Mouse (Mus musculus): ENCODE measurements around the gene Chaf1b.

Chaf1b gene

GRCm38 (mm10) chr16:93883423-93884085, at the start of gene Chaf1b:
Chaf1b (plus strand) TSS chr16:93883901.
- in situ Hi-C loops (cut with MboI): loop anchor here (10.0 kb wide), 1 partner anchor 49 kb away; the partner anchor contains the start of gene Morc3

DNA sequence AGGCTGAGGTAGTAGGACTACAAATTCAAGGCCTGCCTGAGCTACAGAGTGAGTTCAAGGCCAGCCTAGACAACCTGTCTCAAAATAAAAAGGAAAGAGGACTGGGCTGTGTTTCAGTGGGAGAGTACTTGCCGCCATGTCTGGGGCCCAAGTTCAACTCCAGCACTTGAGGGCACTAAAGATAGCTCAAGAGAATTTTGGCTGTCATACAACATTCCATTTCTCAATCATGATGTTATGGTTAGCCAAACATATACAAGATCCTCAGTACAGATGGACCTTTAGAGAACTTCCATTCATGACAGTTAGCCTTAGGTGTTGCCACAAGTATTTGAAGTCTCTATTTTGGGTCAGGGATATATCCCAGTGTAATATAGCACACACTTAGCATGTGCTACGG, 49.6 kb upstream of the Chaf1b start:
- in situ Hi-C loops (cut with MboI): loop anchor here (10.0 kb wide), 1 partner anchor 51 kb away; the partner anchor contains the start of gene Chaf1b

GRCm38 (mm10) chr16:93839049-93839448, 44.7 kb upstream of the Chaf1b start:
- in situ Hi-C loops (cut with MboI): loop anchor here (10.0 kb wide), 1 partner anchor 46 kb away; the partner anchor contains the start of gene Chaf1b

DNA sequence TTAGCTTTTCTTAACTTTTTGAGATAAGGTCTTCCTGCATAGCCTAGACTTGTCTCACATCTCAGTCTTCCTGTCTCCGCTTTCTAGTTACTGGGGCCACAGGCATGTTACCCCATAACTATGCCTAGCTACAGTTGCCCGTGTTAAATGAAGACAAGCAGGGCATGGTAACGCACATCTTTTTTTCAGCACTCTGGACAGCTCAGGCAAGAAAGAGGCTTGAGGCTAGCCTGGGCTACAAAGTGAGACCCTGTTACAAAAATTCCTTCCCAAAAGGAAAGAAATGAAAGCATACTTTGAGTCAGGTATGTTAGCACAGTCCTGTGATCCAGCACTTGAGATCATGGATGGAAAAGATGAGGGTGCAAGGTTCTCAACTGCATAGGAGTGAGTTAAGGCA, 33.2 kb upstream of the Chaf1b start:
- in situ Hi-C loops (cut with MboI): no loop called here

GRCm38 (mm10) chr16:93859967-93860366, 23.7 kb upstream of the Chaf1b start:
- in situ Hi-C loops (cut with MboI): no loop called here

DNA sequence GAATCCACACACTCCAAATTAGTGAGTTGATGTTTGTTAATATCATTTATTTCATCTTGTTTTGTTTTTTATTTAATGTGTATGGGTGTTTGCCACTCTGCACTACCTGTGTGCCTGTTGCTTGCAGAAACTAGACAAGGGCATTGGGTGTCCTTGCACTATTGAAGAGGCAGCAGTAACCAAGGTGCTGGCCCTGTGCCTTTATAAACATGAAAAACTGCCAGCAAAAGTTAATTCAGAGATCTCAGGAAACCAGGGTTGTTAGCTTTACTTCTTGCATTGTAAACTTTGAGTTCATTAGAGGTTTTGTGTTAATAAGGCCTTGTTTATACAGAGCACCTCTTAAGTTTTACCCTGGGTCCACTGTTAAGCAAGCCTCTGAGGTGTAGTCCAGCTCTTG, 23.0 kb upstream of the Chaf1b start:
- in situ Hi-C loops (cut with MboI): no loop called here

DNA sequence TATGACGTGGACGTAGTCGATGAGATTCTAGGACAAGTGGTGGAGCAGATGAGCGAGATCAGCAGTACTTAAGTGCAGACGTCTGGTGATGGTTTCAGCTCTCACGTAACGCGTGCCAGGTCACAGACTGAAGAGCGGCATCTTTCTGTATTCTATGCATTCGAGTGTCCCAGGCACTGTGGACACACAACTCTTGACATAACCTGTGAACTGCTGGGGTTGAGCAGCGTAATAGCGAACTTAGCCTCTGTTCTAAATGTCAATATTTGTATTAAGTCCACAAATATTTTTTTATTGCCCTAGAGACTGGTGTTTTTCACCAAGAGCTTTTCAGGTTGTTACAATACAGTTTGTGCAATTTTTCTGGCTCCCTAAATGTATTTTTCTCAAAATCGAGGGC, 8.9 kb upstream of the Chaf1b start:
- in situ Hi-C loops (cut with MboI): no loop called here

DNA sequence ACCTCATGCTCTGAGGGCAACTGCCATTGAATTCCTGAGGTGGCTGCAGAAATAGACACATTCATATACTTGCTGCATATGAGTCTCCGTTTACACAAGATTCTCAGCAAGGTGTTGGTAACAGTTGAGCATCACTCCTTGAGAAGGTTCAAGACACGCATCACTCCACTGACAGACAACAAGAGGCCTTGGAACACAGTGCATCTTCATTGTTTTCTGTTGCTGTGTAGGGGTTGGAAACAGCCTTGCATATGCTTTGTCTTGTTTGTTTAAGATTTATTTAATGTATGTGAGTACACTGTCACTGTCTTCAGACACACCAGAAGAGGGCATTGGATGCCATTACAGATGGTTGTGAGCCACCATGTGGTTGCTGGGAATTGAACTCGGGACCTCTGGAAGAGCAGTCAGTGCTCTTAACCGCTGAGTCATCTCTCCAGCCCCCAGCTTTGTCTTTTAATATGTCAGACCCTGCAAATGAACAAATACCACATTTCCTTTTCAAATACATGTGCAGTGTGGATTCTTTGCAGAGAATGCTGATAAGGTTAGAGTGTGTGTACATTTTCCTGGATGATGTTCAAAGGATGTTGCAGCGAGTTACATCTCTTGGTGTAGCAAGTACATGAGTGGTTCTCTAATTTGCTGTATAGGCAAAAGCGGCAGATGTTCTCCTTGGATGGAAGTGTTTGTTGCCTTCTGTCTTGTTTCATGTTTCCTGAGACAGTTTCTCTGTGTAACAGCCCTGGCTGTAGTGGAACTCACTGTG, 5.9 kb upstream of the Chaf1b start:
- in situ Hi-C loops (cut with MboI): no loop called here

DNA sequence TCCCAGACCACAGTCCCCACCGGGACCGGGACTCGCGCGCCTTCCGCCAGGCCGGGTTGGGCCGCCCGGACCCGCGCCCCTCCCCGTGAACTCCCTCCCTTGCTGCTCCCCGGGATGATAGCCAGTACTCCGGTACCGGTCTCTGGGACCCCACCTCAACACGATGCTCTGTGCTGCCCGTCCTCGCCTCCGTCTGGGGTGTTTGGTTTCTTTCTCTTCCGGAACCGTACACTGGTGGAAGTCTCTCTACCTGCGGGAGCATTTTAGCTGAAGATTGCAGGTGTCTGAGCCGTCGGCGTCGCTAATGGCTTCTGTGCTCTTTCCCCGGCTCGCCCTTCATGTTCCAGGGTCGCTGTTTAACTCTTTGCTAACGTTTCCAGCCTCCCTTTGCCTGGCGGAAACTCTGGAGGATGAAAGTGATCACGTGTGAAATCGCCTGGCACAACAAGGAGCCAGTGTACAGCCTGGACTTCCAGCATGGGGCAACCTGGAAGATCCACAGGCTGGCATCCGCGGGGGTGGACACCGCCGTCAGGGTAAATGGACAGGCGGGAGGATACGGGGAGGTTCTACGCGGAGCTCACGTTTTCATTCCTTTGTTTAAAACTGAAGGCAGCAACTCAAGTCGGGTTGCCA, 503 bp downstream of the Chaf1b start:
- in situ Hi-C loops (cut with MboI): loop anchor here (10.0 kb wide), 1 partner anchor 49 kb away; the partner anchor contains the start of gene Morc3

DNA sequence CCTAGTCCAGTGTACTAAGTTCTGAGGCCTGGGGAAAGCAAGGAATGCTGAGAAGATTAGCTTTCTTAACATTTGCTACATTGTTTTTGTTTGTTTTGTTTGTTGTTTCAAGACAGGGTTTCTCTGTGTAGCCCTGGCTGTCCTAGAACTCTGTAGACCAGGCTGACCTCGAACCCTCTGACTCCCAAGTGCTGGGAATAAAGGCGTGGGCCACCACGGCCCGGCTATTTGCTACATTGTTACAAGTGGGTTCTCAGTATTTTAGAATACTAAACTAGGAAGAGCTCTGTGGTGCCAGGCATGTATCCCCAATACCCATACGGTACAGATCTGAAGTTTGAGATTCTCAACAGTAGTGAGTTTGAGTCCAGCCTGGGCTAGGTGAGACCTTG, 1.0 kb downstream of the Chaf1b start:
- in situ Hi-C loops (cut with MboI): loop anchor here (10.0 kb wide), 1 partner anchor 50 kb away; the partner anchor contains the start of gene Morc3

DNA sequence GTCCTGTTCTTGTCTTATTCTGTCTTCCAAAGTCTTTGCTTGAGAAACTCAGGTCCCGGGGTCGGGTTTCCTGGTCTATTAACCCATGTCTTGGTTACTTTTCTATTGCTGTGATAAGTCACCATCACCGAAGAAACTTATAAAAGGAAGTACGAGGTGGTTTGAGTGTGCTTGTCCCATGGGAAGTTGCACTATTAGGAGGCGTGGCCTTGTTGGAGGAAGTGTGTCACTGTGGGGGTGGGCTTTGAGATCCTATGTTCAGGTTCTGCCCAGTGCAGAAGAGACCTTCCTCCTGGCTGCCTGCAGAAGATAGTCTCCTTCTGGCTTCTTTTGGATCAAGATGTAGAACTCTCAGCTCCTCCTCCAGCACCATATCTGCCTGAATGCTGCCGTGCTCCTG, 4.8 kb downstream of the Chaf1b start:
- in situ Hi-C loops (cut with MboI): loop anchor here (10.0 kb wide), 1 partner anchor 54 kb away; the partner anchor contains the start of gene Morc3

DNA sequence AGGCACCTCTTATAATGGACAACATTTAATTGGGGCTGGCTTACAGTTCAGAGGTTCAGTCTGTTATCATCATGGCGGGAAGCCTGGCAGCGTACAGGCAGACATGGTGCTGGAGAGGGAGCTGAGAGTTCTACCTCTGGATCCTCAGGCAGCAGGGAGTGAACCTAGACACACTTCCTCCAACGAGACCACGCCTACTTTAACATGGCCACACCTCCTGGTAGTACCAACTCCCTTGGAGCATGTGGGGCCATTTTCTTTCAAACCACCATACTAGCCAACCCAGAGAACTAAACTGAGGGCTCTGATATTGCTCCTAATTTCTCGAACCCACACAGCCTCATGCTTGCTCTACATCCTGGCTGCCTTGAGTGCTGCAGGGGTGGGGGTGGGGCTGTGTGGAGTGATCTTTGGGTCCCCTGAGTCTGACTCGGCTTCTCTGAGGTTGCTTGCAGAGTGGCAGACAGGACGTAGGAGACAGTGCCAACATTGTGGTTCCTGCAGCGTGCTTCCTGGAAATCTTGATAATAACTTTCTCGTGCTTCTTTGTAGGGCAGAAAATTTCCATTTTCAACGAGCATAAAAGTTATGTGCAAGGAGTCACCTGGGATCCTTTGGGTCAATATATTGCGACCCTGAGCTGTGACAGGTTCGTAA, 7.4 kb downstream of the Chaf1b start:
- in situ Hi-C loops (cut with MboI): no loop called here

DNA sequence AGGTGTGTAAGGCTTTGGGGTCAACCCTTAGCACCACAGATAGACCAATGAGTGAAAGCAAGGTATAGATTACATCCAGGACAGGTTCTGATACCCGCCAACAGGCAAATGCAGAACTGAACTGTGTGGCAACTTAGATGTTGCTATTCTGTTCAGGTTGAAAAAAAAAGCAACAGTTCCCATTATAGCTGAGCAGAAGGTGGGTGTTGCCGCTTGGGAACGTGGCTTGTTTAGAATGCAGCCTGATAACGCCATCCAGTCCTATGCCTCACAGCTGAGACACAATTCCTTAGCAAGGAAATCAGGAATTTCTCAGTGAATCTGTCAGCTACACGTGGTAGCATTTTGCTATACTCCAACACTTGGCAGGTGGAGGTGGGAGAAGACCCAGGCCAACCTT, 9.6 kb downstream of the Chaf1b start:
- in situ Hi-C loops (cut with MboI): no loop called here

DNA sequence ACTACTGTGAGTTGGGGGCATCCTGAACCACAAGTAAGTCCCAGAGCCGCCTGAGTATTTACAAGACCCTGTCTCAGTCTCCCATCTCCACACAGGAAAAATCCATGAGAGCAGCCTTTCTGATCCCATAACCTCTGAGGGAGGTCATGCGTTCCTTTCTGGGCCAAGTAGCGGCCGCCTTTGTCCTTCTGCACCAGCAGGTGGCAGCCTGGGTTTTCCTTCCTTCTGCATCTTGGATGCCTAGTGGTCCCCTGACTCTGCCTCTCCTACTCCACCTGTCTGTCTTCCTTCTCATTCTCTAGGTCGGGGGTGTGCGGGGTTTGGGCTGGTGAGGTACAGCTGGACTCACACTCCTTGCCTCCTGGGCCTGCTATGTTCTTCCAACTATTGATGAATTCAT, 19.3 kb downstream of the Chaf1b start:
- in situ Hi-C loops (cut with MboI): no loop called here

GRCm38 (mm10) chr16:93906156-93907014, 22.7 kb downstream of the Chaf1b start:
- in situ Hi-C loops (cut with MboI): no loop called here

- in situ Hi-C loops (cut with MboI): no loop called here
Measured at GRCm38 (mm10) chr16:93907761-93908160, 24.1 kb downstream of the Chaf1b start.

DNA sequence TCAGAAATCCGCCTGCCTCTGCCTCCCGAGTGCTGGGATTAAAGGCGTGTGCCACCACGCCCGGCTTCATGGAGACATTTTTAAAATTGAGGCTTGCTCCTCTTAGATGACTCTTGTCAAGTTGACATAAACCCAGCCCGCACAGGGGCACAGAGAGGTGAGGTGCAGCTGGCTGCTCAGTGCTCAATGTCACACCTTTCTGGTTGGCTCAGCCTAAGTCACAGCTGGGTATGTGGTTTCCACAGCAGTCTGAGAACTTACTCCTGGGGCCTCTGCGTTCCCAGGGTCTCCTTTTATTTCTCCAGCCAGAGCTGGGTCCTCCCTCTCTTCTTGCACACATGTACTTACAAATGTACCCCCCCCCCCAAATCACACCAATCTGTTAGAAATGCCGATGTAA, 24.5 kb downstream of the Chaf1b start:
- in situ Hi-C loops (cut with MboI): no loop called here

DNA sequence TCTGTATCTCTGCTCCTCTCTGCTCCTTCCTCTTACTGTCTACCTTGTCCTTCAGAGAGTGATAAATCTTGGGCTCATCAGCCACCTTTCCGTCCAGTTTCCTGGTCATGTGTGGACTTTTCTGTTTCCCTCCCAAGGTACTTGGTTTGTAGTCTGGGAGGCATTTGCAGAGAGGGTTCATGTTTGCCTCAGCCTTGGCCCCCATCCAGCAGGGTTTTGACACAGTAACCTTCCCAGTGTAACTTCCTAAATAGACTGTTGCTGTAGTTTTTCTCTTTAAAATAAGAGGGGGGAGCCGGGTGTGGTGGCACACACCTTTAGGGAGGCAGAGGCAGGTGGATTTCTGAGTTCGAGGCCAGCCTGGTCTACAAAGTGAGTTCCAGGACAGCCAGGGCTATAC, 26.2 kb downstream of the Chaf1b start:
- in situ Hi-C loops (cut with MboI): no loop called here

- in situ Hi-C loops (cut with MboI): no loop called here
Measured at GRCm38 (mm10) chr16:93910735-93911665, 27.3 kb downstream of the Chaf1b start.

DNA sequence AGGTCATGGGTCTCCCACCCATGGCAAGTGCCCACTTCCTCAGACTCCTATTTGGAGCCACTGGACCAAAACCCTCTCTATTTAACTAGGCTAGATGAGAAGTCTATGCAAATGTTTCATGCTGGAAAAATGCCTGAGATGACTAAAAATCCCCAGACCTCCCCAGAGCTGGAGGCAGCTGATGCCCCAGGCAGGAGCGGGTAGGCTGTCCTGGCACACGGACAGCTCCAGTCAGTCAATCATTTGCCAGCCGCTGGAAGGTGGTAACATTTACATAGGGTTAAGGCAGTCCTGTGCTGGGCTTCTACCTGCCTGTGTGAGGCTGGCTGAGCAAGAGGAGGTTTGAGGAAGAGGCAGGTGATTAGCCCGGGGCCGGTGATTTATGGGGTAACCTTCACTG, 28.5 kb downstream of the Chaf1b start:
- in situ Hi-C loops (cut with MboI): no loop called here
